Mouse (Mus musculus) heart, adult 2 months (tissue): ENCODE measurements around the gene Mapk3. TPM values are rescaled to one million over a fixed set of nuclear protein-coding genes. Genes with fewer than 3 reads are reported as not detected.
A peak's percentile ranks its signal among the peaks of the same experiment; 100 is the strongest.

Source experiments
- DNase-seq, 2 experiments: peaks; one replicate each; pipeline ENCODE4 v3.0.0; 2021
- H3K27ac ChIP-seq: fragments of 200-600 bp; 2 replicates; pipeline ENCODE4 v1.8.1; 2022
- H3K27me3 ChIP-seq: fragments of 200-500 bp; 2 replicates; pipeline ENCODE4 v1.6.1; 2012; ENCODE audit warnings: mild to moderate bottlenecking, low read length, inconsistent platforms, mixed read lengths; ENCODE audit not compliant: control insufficient read depth, insufficient read depth
- H3K36me3 ChIP-seq: fragments of 200-500 bp; 2 replicates; pipeline ENCODE4 v1.6.1; 2012; ENCODE audit warnings: low read length, inconsistent platforms; ENCODE audit not compliant: control insufficient read depth, insufficient read depth
- H3K4me1 ChIP-seq: fragments of 200-500 bp; 2 replicates; pipeline ENCODE4 v1.6.1; 2011; ENCODE audit warnings: low read length; ENCODE audit not compliant: control insufficient read depth, insufficient read depth
- H3K4me3 ChIP-seq: fragments of 200-600 bp; 2 replicates; pipeline ENCODE4 v1.8.1; 2022
- H3K79me2 ChIP-seq: fragments of 200-500 bp; replicated peaks from 2 replicates; pipeline ENCODE4 v1.6.1; 2012; ENCODE audit warnings: mild to moderate bottlenecking, inconsistent platforms, low read length, moderate library complexity, mixed read lengths; ENCODE audit not compliant: control insufficient read depth, insufficient read depth
- H3K9ac ChIP-seq: fragments of 200-500 bp; 2 replicates; pipeline ENCODE4 v1.6.1; 2012; ENCODE audit warnings: low read depth, mild to moderate bottlenecking, control low read depth, inconsistent platforms, low read length, mixed read lengths
- CTCF ChIP-seq: fragments of 200-600 bp; IDR thresholded peaks from 2 replicates; pipeline ENCODE4 v1.8.1; 2022; ENCODE audit warnings: antibody characterized with exemption, mild to moderate bottlenecking, moderate library complexity
- EP300 ChIP-seq: fragments of 200-500 bp; IDR thresholded peaks from 2 replicates; pipeline ENCODE4 v1.6.1; 2011; ENCODE audit warnings: low read depth, low read length, control low read depth; ENCODE audit not compliant: insufficient read depth
- POLR2A ChIP-seq: fragments of 200-500 bp; IDR thresholded peaks from 2 replicates; pipeline ENCODE4 v1.6.1; 2011; ENCODE audit warnings: mild to moderate bottlenecking, low read depth, low read length, control low read depth; ENCODE audit not compliant: insufficient read depth
- WGBS: fragments of 180-500 bp; shearing (Covaris S2); methylation state at CpG from one replicate; pipeline ENCODE4 v1.1.7; 2018; 5-methylcytosine and 5-hydroxymethylcytosine counted together
- intact Hi-C: fragments of 180-260 bp; cut with DNase I; formaldehyde crosslinking; loops from one replicate; pipeline ENCODE4 v1.15.1; 2025
- polyA plus RNA-seq: library from polyadenylated mRNA; depleted of rRNA; stranded (reverse); fragments of >200 nt; gene quantifications from 2 replicates; pipeline ENCODE4 v1.2.3, GENCODE M21; 2012
- total RNA-seq, 2 experiments: library from RNA; stranded (reverse); gene quantifications; 2 replicates each; pipeline ENCODE4 v1.2.3; 2021

Mapk3 gene
- total and polyA plus RNA-seq, 3 experiments, result 45.9 to 111 (median 53.1) TPM

GRCm38 (mm10) chr7:126748824-126749223, 10.6 kb upstream of the Mapk3 start:
- no peaks in the 10 kb centered on the region for H3K36me3 ChIP-seq
- H3K4me3 ChIP-seq, result no peak overlapping the region
- intact Hi-C loops, result no loop called here
- H3K79me2 ChIP-seq, result no peaks in the 10 kb centered on the region
- no peak overlapping the region for H3K27ac ChIP-seq
- H3K4me1 ChIP-seq, result 0 out of 2 replicates have a peak, but pooled peaks cover 1% of the 10 kb centered on the region
- no peak for DNase-seq
- WGBS, result 63% methylated on average over 7 of the region's 7 CpGs
- no peaks in the 10 kb centered on the region for H3K27me3 ChIP-seq
- TF ChIP-seq EP300 (no peak), POLR2A (no peak), CTCF (no peak)
- H3K9ac ChIP-seq, result no peak overlapping the region

- DNase-seq, result no peak
- Histone ChIP-seq H3K4me3 (no peak overlapping the region), H3K9ac (no peak overlapping the region), H3K79me2 (no peaks in the 10 kb centered on the region), H3K27me3 (no peaks in the 10 kb centered on the region), H3K27ac (no peak overlapping the region), H3K4me1 (peaks cover 1% of the 10 kb centered on the region; the same call in 1 of the 2 replicates), H3K36me3 (no peaks in the 10 kb centered on the region)
- TF ChIP-seq POLR2A, result no peak
- TF ChIP-seq EP300, result no peak
- no peak for TF ChIP-seq CTCF
- intact Hi-C loops, result no loop called here
- WGBS, result 83% methylated on average over 17 of the region's 17 CpGs
Measured at GRCm38 (mm10) chr7:126749582-126750343, 9.6 kb upstream of the Mapk3 start.

- DNase-seq, result peak; percentile 80 to 82
- H3K27ac ChIP-seq, result peak overlapping the region; percentile 69
- H3K27me3 ChIP-seq, result no peaks in the 10 kb centered on the region
- under 1% methylated on average over 9 of the region's 9 CpGs for WGBS
- no peaks in the 10 kb centered on the region; the same call in 1 of the 2 replicates for H3K79me2 ChIP-seq
- H3K4me3 ChIP-seq, result no peak overlapping the region
- TF ChIP-seq CTCF (no peak; the same call in 1 of the 2 replicates), EP300 (peak; percentile 78; the same call in 1 of the 2 replicates)
- H3K9ac ChIP-seq, result peak overlapping the region; percentile 72
- H3K36me3 ChIP-seq, result no peaks in the 10 kb centered on the region
- peaks cover 3% of the 10 kb centered on the region; the same call in 1 of the 2 replicates for H3K4me1 ChIP-seq
- intact Hi-C loops, result loop anchor here (2.0 kb wide), 1 partner anchor 350 kb away; no protein-coding TSS in a partner anchor
Measured at GRCm38 (mm10) chr7:126754866-126755265, 4.5 kb upstream of the Mapk3 start.

- WGBS, result 80% methylated on average over 7 of the region's 7 CpGs
- TF ChIP-seq EP300, result no peak
- no peak for TF ChIP-seq POLR2A
- no peak for TF ChIP-seq CTCF
- H3K4me3 ChIP-seq, result no peak overlapping the region
- H3K36me3 ChIP-seq, result peaks cover 6% of the 10 kb centered on the region; the same call in 1 of the 2 replicates
- no peak overlapping the region for H3K27ac ChIP-seq
- intact Hi-C loops, result no loop called here
- H3K79me2 ChIP-seq, result no peaks in the 10 kb centered on the region; the same call in 1 of the 2 replicates
- no peaks in the 10 kb centered on the region for H3K27me3 ChIP-seq
- no peak for DNase-seq
- H3K4me1 ChIP-seq, result peaks cover 11% of the 10 kb centered on the region
- H3K9ac ChIP-seq, result no peak overlapping the region
Measured at GRCm38 (mm10) chr7:126758539-126758938, 862 bp upstream of the Mapk3 start.

GRCm38 (mm10) chr7:126759672-126760390, 430 bp downstream of the Mapk3 start:
- intact Hi-C loops, result loop anchor here (1.0 to 2.0 kb wide), 3 partner anchors 17 to 267 kb away; partner anchors contain the start of genes Maz and Ypel3
- Histone ChIP-seq H3K79me2 (no peaks in the 10 kb centered on the region; the same call in 1 of the 2 replicates), H3K36me3 (peaks cover 6% of the 10 kb centered on the region; the same call in 1 of the 2 replicates), H3K4me1 (peaks cover 11% of the 10 kb centered on the region), H3K27me3 (no peaks in the 10 kb centered on the region), H3K4me3 (peak overlapping the region; percentile 81), H3K9ac (peak overlapping the region; percentile 96), H3K27ac (peak overlapping the region; percentile 94)
- TF ChIP-seq EP300 (no peak), CTCF (no peak), POLR2A (no peak)
- 2% methylated on average over 22 of the region's 24 CpGs for WGBS
- peak in 1 of 2 experiments; percentile 64 for DNase-seq
